Mouse (Mus musculus) cortical plate, adult 2 months (tissue): ENCODE measurements around the gene Spata5.

ENCODE experiments used
- CTCF ChIP-seq: fragments of 200-500 bp; IDR thresholded peaks from 2 replicates; pipeline ENCODE4 v1.5.1; 2011; ENCODE audit warnings: mild to moderate bottlenecking, control low read depth, low read length; ENCODE audit not compliant: insufficient read depth; ENCODE audit errors: extremely low read depth
- POLR2A ChIP-seq: fragments of 200-500 bp; IDR thresholded peaks from 2 replicates; pipeline ENCODE4 v1.6.1; 2011; ENCODE audit warnings: mild to moderate bottlenecking, low read length, control low read depth; ENCODE audit not compliant: insufficient read depth; ENCODE audit errors: extremely low read depth

DNA sequence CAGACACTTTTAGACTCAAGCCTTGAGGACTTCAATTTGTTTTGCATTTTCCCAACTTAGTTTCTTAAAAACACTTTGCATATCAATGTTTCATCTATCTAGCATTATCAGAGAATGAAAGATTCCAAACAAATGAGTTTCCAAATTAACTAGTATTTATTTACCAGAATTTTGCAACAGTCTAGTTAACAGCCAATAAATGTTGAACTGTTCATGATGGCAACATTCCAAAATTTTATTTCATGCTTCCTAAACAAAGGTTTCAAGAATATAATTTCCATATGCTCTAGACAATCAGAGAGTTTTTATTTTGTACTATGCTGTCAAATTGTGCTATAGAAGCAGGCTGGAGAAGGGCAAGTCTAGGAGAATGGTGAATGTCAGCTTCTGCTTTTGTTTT is 12.1 kb upstream of the Spata5 start:
- TF ChIP-seq CTCF: no peak
- no peak for TF ChIP-seq POLR2A
